Mouse (Mus musculus): ENCODE data around the gene Trim9. TPM values are rescaled to one million over a fixed set of nuclear protein-coding genes. Genes with fewer than 3 reads are reported as not detected.

Trim9 gene
- total RNA-seq (2012; rRNA removed) (not detected in 2 replicates), polyA plus RNA-seq (2012; ENCODE audit: insufficient read depth in 1 of 2, insufficient read length in 2 of 2, low read depth in 1 of 2, low replicate concordance in 2 of 2, missing spikeins in 1 of 2) (not detected)

GRCm38 (mm10) chr12:70347202-70347841 lies at the start of gene Trim9:
Gene Trim9, minus strand, starts transcription at chr12:70347614.
- peaks cover 0 to 2% of the 10 kb centered on the region in 2 experiments; a peak in 1 of 4 replicates for H3K27me3 ChIP-seq (ENCODE audit: control insufficient read depth in 1 of 2, insufficient read depth in 2 of 2, low read length in 2 of 2)
- TF ChIP-seq CTCF (IDR thresholded peaks at IDR 0.05 in 2 of 3, conservative IDR thresholded peaks at IDR 0.05 in 1 of 3; ENCODE audit: control insufficient read depth in 1 of 3, insufficient read depth in 1 of 3, low read depth in 2 of 3, low read length in 3 of 3, poor library complexity in 1 of 3, severe bottlenecking in 1 of 3) (no peak), ZC3H11A (IDR thresholded peaks at IDR 0.05; ENCODE audit: low read depth, low read length) (no peak), MAX (IDR thresholded peaks at IDR 0.05; ENCODE audit: low read length) (no peak), POLR2AphosphoS2 (IDR thresholded peaks at IDR 0.05; ENCODE audit: low read length) (no peak), ZNF384 (IDR thresholded peaks at IDR 0.05; ENCODE audit: low read depth, low read length) (no peak), JUND (IDR thresholded peaks at IDR 0.05; ENCODE audit: low read depth, low read length) (no peak), MYB (IDR thresholded peaks at IDR 0.05; ENCODE audit: low read depth, low read length) (no peak), MAFK (IDR thresholded peaks at IDR 0.05; ENCODE audit: borderline replicate concordance, low read depth, low read length) (no peak), ZMIZ1 (IDR thresholded peaks at IDR 0.05; ENCODE audit: low read depth, low read length) (no peak), CHD2 (IDR thresholded peaks at IDR 0.05; ENCODE audit: low read length) (no peak), NELFE (IDR thresholded peaks at IDR 0.05; ENCODE audit: low read depth, low read length) (no peak)

GRCm38 (mm10) chr12:70395061-70395460 lies 47.6 kb upstream of the Trim9 start:
- Histone ChIP-seq H3K9ac (ENCODE audit: control insufficient read depth, low read depth, low read length, poor library complexity, severe bottlenecking) (no peak overlapping the region), H3K36me3 (ENCODE audit: control insufficient read depth in 1 of 2, insufficient read depth in 2 of 2, low read length in 2 of 2) (no peaks in the 10 kb centered on the region), H3K79me2 (ENCODE audit: control insufficient read depth, insufficient read depth, low read length, poor library complexity) (no peaks in the 10 kb centered on the region), H3K4me3 (ENCODE audit: control insufficient read depth in 1 of 2, insufficient read depth in 1 of 2, low read depth in 2 of 2, low read length in 2 of 2) (no peak overlapping the region), H3K9me3 (replicated peaks; ENCODE audit: insufficient read depth, low read length) (no peaks in the 10 kb centered on the region), H3K27ac (ENCODE audit: control insufficient read depth, low read depth, low read length) (no peak overlapping the region), H3K4me1 (ENCODE audit: control insufficient read depth in 1 of 2, insufficient read depth in 2 of 2, low read length in 2 of 2) (no peaks in the 10 kb centered on the region), H3K27me3 (ENCODE audit: control insufficient read depth in 1 of 2, insufficient read depth in 2 of 2, low read length in 2 of 2) (peaks cover 0 to 1% of the 10 kb centered on the region in 2 experiments; a peak in 3 of 4 replicates)
- no peak for TF ChIP-seq BHLHE40 (IDR thresholded peaks at IDR 0.05; ENCODE audit: borderline replicate concordance, low read depth, low read length)
- TF ChIP-seq UBTF (IDR thresholded peaks at IDR 0.05; ENCODE audit: borderline replicate concordance, insufficient read depth, low read depth, low read length) = no peak
- no peak for TF ChIP-seq ZC3H11A (IDR thresholded peaks at IDR 0.05; ENCODE audit: low read depth, low read length)
- no peak for TF ChIP-seq KAT2A (conservative IDR thresholded peaks at IDR 0.05; ENCODE audit: low read depth, low read length)
- no peak for TF ChIP-seq JUND (IDR thresholded peaks at IDR 0.05; ENCODE audit: low read depth, low read length)
- TF ChIP-seq SMC3 (IDR thresholded peaks at IDR 0.05; ENCODE audit: low read depth, low read length) = no peak
- TF ChIP-seq EP300 (IDR thresholded peaks at IDR 0.05; ENCODE audit: low read depth in 1 of 2, low read length in 2 of 2) = no peak
- DNase-seq (ENCODE audit: low read depth, low spot score) = no peak

More at GRCm38 (mm10) chr12:70347202-70347841, at the start of gene Trim9:
- H3K79me2 ChIP-seq (ENCODE audit: control insufficient read depth, insufficient read depth, low read length, poor library complexity) = no peaks in the 10 kb centered on the region
- H3K36me3 ChIP-seq (ENCODE audit: control insufficient read depth in 1 of 2, insufficient read depth in 2 of 2, low read length in 2 of 2) = no peaks in the 10 kb centered on the region
- no peak within 1 kb of the TSS for H3K9ac ChIP-seq (ENCODE audit: control insufficient read depth, low read depth, low read length, poor library complexity, severe bottlenecking)
- no peak within 1 kb of the TSS for H3K27ac ChIP-seq (ENCODE audit: control insufficient read depth, low read depth, low read length)
- no peak for DNase-seq (ENCODE audit: low read depth, low spot score)
- no peaks in the 10 kb centered on the region for H3K9me3 ChIP-seq (replicated peaks; ENCODE audit: insufficient read depth, low read length)
- no peaks in the 10 kb centered on the region for H3K4me1 ChIP-seq (ENCODE audit: control insufficient read depth in 1 of 2, insufficient read depth in 2 of 2, low read length in 2 of 2)
- H3K4me3 ChIP-seq (ENCODE audit: control insufficient read depth in 1 of 2, insufficient read depth in 1 of 2, low read depth in 2 of 2, low read length in 2 of 2) = no peak within 1 kb of the TSS
